Mouse (Mus musculus) neural tube, embryonic 13.5 days (tissue): ENCODE results near the gene Tmem82. TPM values are rescaled to one million over a fixed set of nuclear protein-coding genes. Genes with fewer than 3 reads are reported as not detected.

Experiments
- ATAC-seq: fragments of 200-750 bp; cut with Nextera tagmentation; 2 replicates; pipeline ENCODE4 v1.8.0; 2017; ENCODE audit warnings: low read depth, mild to moderate bottlenecking, moderate TSS enrichment, moderate library complexity
- H3K27ac ChIP-seq: fragments of 300-500 bp; sonication (generic); replicated peaks from 2 replicates; pipeline ENCODE4 v1.5.1; 2015; ENCODE audit warnings: moderate library complexity, mild to moderate bottlenecking, inconsistent platforms
- H3K27me3 ChIP-seq: fragments of 300-500 bp; sonication (generic); 2 replicates; pipeline ENCODE4 v1.6.1; 2015; ENCODE audit warnings: mild to moderate bottlenecking, inconsistent platforms
- H3K36me3 ChIP-seq: fragments of 300-500 bp; sonication (generic); 2 replicates; pipeline ENCODE4 v1.6.1; 2015; ENCODE audit warnings: mild to moderate bottlenecking, inconsistent platforms
- H3K4me1 ChIP-seq: fragments of 300-500 bp; sonication (generic); replicated peaks from 2 replicates; pipeline ENCODE4 v1.6.1; 2015; ENCODE audit warnings: inconsistent platforms
- H3K4me2 ChIP-seq: fragments of 300-500 bp; sonication (generic); 2 replicates; pipeline ENCODE4 v1.6.1; 2015; ENCODE audit warnings: inconsistent platforms, mild to moderate bottlenecking, moderate library complexity
- H3K4me3 ChIP-seq: fragments of 300-500 bp; sonication (generic); 2 replicates; pipeline ENCODE4 v1.5.1; 2015; ENCODE audit warnings: mild to moderate bottlenecking, inconsistent platforms
- H3K9ac ChIP-seq: fragments of 300-500 bp; sonication (generic); 2 replicates; pipeline ENCODE4 v1.6.1; 2015; ENCODE audit warnings: moderate library complexity, mild to moderate bottlenecking, inconsistent platforms
- H3K9me3 ChIP-seq: fragments of 300-500 bp; sonication (generic); 2 replicates; pipeline ENCODE4 v1.6.1; 2016; ENCODE audit warnings: inconsistent platforms
- WGBS: fragments of 180-500 bp; shearing (Covaris S2); methylation state at CpG from one replicate; pipeline ENCODE4 v1.1.7; 2015; 5-methylcytosine and 5-hydroxymethylcytosine counted together
- polyA plus RNA-seq: library from polyadenylated mRNA; unstranded; fragments of >200 nt; fragmentation: Nextera tagmentation; extraction: Ambion mirVana; gene quantifications from 2 replicates; pipeline ENCODE4 v1.2.1, GENCODE M21; 2015

Gene Tmem82
- polyA plus RNA-seq, 1 experiment from 2014 or later = 0.31 TPM

DNA sequence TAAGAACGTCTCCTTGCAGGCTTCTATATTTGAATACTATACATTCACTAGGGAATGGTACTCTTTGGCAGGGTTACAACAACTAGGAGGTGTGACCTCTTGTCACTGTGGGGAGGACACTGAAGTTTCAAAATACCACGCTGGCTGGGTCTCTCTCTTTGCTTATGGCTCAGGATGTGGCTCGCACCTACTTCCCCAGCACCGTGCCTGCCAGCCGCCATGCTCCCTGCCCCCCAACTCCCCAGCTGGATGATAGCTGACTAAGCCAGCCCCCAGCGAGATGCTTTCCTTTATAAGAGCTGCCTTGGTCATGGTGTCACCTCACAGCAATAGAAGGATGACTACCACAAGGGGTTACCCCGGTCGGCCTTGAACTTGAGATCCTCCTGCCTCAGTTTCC is 34.6 kb upstream of the Tmem82 start:
- ATAC-seq = no peak
- Histone ChIP-seq H3K9ac (no peak overlapping the region), H3K4me2 (no peak overlapping the region), H3K9me3 (no peaks in the 10 kb centered on the region), H3K27ac (no peak overlapping the region), H3K4me1 (peaks cover 31% of the 10 kb centered on the region), H3K27me3 (no peaks in the 10 kb centered on the region), H3K36me3 (peaks cover 29% of the 10 kb centered on the region), H3K4me3 (no peak overlapping the region)
- 86% methylated on average over 8 of the region's 8 CpGs for WGBS

GRCm38 (mm10) chr4:141651944-141652343 is 33.5 kb upstream of the Tmem82 start:
- peaks cover 31% of the 10 kb centered on the region for H3K4me1 ChIP-seq
- no peak overlapping the region for H3K9ac ChIP-seq
- H3K27me3 ChIP-seq = no peaks in the 10 kb centered on the region
- H3K27ac ChIP-seq = 0 out of 2 replicates have a peak overlapping the region, but pooled peaks have one; percentile 33
- peaks cover 26% of the 10 kb centered on the region for H3K36me3 ChIP-seq
- H3K4me2 ChIP-seq = no peak overlapping the region
- H3K4me3 ChIP-seq = no peak overlapping the region
- ATAC-seq = no peak
- 80% methylated on average over 10 of the region's 10 CpGs for WGBS
- H3K9me3 ChIP-seq = no peaks in the 10 kb centered on the region

GRCm38 (mm10) chr4:141651286-141651685 is 32.9 kb upstream of the Tmem82 start:
- Histone ChIP-seq H3K9ac (no peak overlapping the region), H3K4me3 (no peak overlapping the region), H3K36me3 (peaks cover 25% of the 10 kb centered on the region), H3K4me1 (peaks cover 31% of the 10 kb centered on the region), H3K9me3 (no peaks in the 10 kb centered on the region), H3K4me2 (no peak overlapping the region), H3K27me3 (no peaks in the 10 kb centered on the region), H3K27ac (no peak overlapping the region)
- no peak for ATAC-seq
- WGBS = 85% methylated on average over 6 of the region's 6 CpGs

GRCm38 (mm10) chr4:141649244-141649643 is 30.8 kb upstream of the Tmem82 start:
- Histone ChIP-seq H3K9me3 (no peaks in the 10 kb centered on the region), H3K4me3 (no peak overlapping the region), H3K27me3 (no peaks in the 10 kb centered on the region), H3K27ac (peak overlapping the region; percentile 75), H3K36me3 (peaks cover 25% of the 10 kb centered on the region; the same call in 1 of the 2 replicates), H3K9ac (no peak overlapping the region), H3K4me1 (peaks cover 33% of the 10 kb centered on the region), H3K4me2 (0 out of 2 replicates have a peak overlapping the region, but pooled peaks have one; percentile 16)
- no peak for ATAC-seq
- 64% methylated on average over 6 of the region's 6 CpGs for WGBS

GRCm38 (mm10) chr4:141648262-141648661 is 29.8 kb upstream of the Tmem82 start:
- H3K9me3 ChIP-seq = no peaks in the 10 kb centered on the region
- WGBS = 87% methylated on average over 5 of the region's 5 CpGs

DNA sequence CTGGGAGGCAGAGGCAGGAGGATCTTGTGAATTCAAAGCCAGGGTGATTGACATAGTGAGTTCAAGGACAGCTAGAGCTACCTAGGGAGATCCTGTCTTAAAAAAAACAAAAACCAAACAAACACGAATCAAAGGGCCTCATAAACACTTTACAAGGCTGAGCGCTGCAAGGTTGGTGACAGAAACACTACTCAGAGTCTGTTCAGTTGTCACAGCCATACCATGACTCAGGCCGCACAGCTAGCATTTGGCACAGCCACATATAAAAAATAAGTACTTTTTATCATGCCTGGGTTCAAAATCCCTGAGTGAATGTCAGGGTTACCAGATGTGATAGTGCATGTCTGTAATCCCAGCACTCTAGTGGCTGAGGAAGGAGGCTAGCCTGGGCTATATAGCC is 28.8 kb upstream of the Tmem82 start:
- 95% methylated on average over 3 of the region's 3 CpGs for WGBS
- Histone ChIP-seq H3K4me1 (peaks cover 45% of the 10 kb centered on the region), H3K9ac (no peak overlapping the region), H3K27ac (no peak overlapping the region), H3K9me3 (no peaks in the 10 kb centered on the region), H3K36me3 (peaks cover 16% of the 10 kb centered on the region), H3K4me2 (no peak overlapping the region), H3K27me3 (no peaks in the 10 kb centered on the region), H3K4me3 (no peak overlapping the region)
- no peak for ATAC-seq

More at GRCm38 (mm10) chr4:141648262-141648661, 29.8 kb upstream of the Tmem82 start:
- no peak for ATAC-seq
- peaks cover 20% of the 10 kb centered on the region; the same call in 1 of the 2 replicates for H3K36me3 ChIP-seq
- H3K4me3 ChIP-seq = no peak overlapping the region
- H3K4me1 ChIP-seq = peaks cover 35% of the 10 kb centered on the region
- no peak overlapping the region for H3K4me2 ChIP-seq
- no peak overlapping the region for H3K9ac ChIP-seq
- H3K27ac ChIP-seq = peak overlapping the region; percentile 75; the same call in 1 of the 2 replicates
- H3K27me3 ChIP-seq = no peaks in the 10 kb centered on the region

DNA sequence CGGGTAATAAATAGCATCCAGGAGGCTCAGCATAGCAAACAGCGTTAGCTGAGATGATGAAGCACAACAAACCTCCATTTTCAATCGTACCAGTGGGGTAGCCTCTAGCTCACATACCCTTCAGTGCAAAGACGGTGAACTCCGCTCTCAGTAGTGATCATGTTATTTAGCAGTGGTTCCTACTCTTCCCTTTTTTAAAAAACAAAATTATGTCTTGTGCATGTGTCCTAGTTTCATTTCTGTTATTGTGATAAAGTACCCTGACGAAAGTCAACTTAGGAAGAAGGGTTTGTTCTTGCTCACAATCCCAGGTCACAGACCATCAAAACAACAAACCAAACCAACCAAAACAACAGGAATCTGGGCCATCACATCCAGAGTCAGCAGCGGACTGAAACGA is 27.6 kb upstream of the Tmem82 start:
- no peaks in the 10 kb centered on the region for H3K9me3 ChIP-seq
- no peak for ATAC-seq
- peaks cover 43% of the 10 kb centered on the region for H3K4me1 ChIP-seq
- no peak overlapping the region for H3K4me3 ChIP-seq
- no peak overlapping the region for H3K9ac ChIP-seq
- 93% methylated on average over 8 of the region's 8 CpGs for WGBS
- no peaks in the 10 kb centered on the region for H3K27me3 ChIP-seq
- no peak overlapping the region for H3K27ac ChIP-seq
- peaks cover 20% of the 10 kb centered on the region for H3K36me3 ChIP-seq
- H3K4me2 ChIP-seq = no peak overlapping the region

DNA sequence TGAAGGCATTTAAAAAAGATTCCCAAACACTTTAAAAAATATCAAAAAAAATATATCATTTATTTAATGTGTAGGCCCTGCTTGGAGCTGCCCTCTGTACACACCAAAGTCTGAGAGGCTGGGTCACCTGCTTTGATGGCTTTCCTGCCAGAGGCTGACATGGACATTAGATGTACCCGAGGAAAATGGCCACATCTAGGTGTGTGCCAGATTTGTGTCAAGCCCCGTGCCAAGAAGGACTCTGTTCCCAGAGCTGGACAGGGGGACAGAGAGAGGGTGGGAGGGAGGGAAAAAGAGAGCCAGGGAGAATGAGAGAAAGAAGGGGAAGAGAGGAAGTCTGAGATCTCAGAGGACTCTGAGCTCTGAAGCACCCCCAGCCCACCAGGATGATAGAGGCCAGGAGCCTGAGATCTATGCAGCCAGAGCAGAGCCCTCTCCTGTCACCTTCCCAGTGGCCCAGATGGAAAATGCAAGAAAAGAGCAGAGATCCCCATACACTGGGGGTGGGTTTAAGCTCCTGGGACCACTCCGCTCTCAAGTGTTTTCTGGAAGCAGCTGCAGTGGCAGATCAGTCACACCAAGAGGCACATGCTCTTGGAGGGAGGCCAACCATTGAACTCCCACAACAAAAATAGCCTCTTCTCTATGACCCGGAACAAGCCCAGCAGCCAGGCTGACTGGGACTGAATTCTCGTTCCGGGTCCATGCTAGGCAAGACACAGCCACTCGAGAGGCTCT is 24.9 kb upstream of the Tmem82 start:
- Histone ChIP-seq H3K9ac (peak overlapping the region; percentile 26), H3K4me3 (no peak overlapping the region), H3K36me3 (peaks cover 38% of the 10 kb centered on the region), H3K9me3 (no peaks in the 10 kb centered on the region), H3K4me2 (0 out of 2 replicates have a peak overlapping the region, but pooled peaks have one; percentile 4), H3K27ac (peak overlapping the region; percentile 86), H3K27me3 (no peaks in the 10 kb centered on the region), H3K4me1 (peaks cover 24% of the 10 kb centered on the region)
- ATAC-seq = peak; percentile 68
- 38% methylated on average over 7 of the region's 7 CpGs for WGBS

DNA sequence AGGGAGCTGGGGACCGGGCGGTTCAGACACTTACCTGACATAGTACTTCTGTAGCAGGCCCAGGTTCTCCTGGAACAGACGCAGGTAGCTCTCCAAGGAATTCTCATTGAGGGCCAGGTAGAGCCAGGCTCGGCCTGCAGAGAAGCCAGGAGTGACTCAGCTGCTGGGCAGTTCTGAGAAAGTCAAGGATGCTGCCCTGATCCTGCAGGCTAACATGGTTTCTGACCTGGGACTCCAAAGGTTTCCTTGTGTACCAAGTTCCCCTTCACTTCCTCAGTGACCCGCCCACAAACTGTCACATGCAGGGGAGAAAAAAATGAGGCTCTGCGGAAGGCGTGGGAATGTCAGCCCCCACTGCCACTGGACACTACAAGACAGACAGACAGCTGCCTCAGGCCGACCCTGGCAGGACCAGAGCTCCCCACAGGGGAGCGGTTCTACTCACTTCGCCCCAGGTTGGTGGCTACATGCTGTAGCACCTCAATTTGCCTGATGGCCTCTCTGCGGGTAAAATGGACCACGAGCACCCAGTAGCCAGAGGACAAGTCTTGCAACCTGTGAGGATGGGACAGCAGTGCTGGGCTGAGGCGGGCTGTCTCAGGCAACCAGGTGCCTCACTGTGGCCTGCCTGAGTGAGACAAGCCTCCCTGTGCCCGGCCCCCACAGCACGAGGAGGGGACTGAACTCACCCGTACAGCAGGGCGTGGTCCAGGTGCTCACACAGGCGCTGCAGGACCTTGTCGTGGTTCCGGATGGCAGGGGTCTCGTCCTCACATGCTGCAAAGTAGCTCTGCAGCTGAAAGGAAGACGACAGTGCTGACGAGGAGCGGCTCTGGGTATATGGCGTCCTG is 23.8 kb upstream of the Tmem82 start:
- no peaks in the 10 kb centered on the region for H3K27me3 ChIP-seq
- H3K4me2 ChIP-seq = no peak overlapping the region
- WGBS = 92% methylated on average over 25 of the region's 25 CpGs
- H3K36me3 ChIP-seq = peaks cover 46% of the 10 kb centered on the region
- H3K27ac ChIP-seq = peak overlapping the region; percentile 86; the same call in 1 of the 2 replicates
- H3K4me1 ChIP-seq = peaks cover 22% of the 10 kb centered on the region
- ATAC-seq = no peak
- peak overlapping the region; percentile 26; the same call in 1 of the 2 replicates for H3K9ac ChIP-seq
- H3K9me3 ChIP-seq = no peaks in the 10 kb centered on the region
- no peak overlapping the region for H3K4me3 ChIP-seq

GRCm38 (mm10) chr4:141641353-141641771 is 22.9 kb upstream of the Tmem82 start:
- no peak for ATAC-seq
- 89% methylated on average over 7 of the region's 7 CpGs for WGBS
- no peaks in the 10 kb centered on the region for H3K9me3 ChIP-seq
- H3K4me1 ChIP-seq = peaks cover 22% of the 10 kb centered on the region
- no peak overlapping the region for H3K27ac ChIP-seq
- no peaks in the 10 kb centered on the region for H3K27me3 ChIP-seq
- peaks cover 54% of the 10 kb centered on the region for H3K36me3 ChIP-seq
- no peak overlapping the region for H3K4me3 ChIP-seq
- no peak overlapping the region for H3K9ac ChIP-seq
- H3K4me2 ChIP-seq = no peak overlapping the region

GRCm38 (mm10) chr4:141639474-141639873 is 21.0 kb upstream of the Tmem82 start:
- no peaks in the 10 kb centered on the region for H3K9me3 ChIP-seq
- H3K27ac ChIP-seq = no peak overlapping the region
- no peak overlapping the region for H3K9ac ChIP-seq
- WGBS = 78% methylated on average over 11 of the region's 11 CpGs
- H3K4me2 ChIP-seq = no peak overlapping the region
- ATAC-seq = no peak
- no peak overlapping the region for H3K4me3 ChIP-seq
- peaks cover 70% of the 10 kb centered on the region for H3K36me3 ChIP-seq
- peaks cover 22% of the 10 kb centered on the region for H3K4me1 ChIP-seq
- H3K27me3 ChIP-seq = no peaks in the 10 kb centered on the region

- WGBS = 96% methylated on average over 5 of the region's 5 CpGs
- ATAC-seq = no peak
These were observed 18.3 kb upstream of the Tmem82 start for GRCm38 (mm10) chr4:141636693-141637092.

More at GRCm38 (mm10) chr4:141636693-141637092, 18.3 kb upstream of the Tmem82 start:
- Histone ChIP-seq H3K4me1 (no peaks in the 10 kb centered on the region), H3K4me3 (no peak overlapping the region), H3K27ac (no peak overlapping the region), H3K9me3 (no peaks in the 10 kb centered on the region), H3K27me3 (no peaks in the 10 kb centered on the region), H3K9ac (no peak overlapping the region), H3K36me3 (peaks cover 91% of the 10 kb centered on the region), H3K4me2 (no peak overlapping the region)
